Mouse (Mus musculus) limb, embryonic 11.5 days (tissue): ENCODE data around the gene Nrm. TPM values are rescaled to one million over a fixed set of nuclear protein-coding genes. Genes with fewer than 3 reads are reported as not detected.

Source experiments
- ATAC-seq: fragments of 200-750 bp; cut with Nextera tagmentation; 2 replicates; pipeline ENCODE4 v1.8.0; 2017; ENCODE audit warnings: low read depth; ENCODE audit not compliant: insufficient number of reproducible peaks, low FRiP score, low TSS enrichment
- DNase-seq: peaks from one replicate; pipeline ENCODE4 v3.0.0-alpha.2; 2015; ENCODE audit warnings: low spot score
- H3K27ac ChIP-seq: fragments of 300-500 bp; sonication (generic); replicated peaks from 2 replicates; pipeline ENCODE4 v1.5.1; 2014; ENCODE audit warnings: low read depth, mild to moderate bottlenecking, low read length
- H3K27me3 ChIP-seq: fragments of 300-500 bp; sonication (generic); 2 replicates; pipeline ENCODE4 v1.6.1; 2014; ENCODE audit warnings: mild to moderate bottlenecking, low read length, mixed read lengths; ENCODE audit not compliant: control insufficient read depth, insufficient read depth
- H3K36me3 ChIP-seq: fragments of 300-500 bp; sonication (generic); 2 replicates; pipeline ENCODE4 v1.6.1; 2014; ENCODE audit warnings: mild to moderate bottlenecking, low read length, moderate library complexity, mixed read lengths; ENCODE audit not compliant: control insufficient read depth, insufficient read depth
- H3K4me1 ChIP-seq: fragments of 300-500 bp; sonication (generic); 2 replicates; pipeline ENCODE4 v1.6.1; 2014; ENCODE audit warnings: low read length, mixed read lengths; ENCODE audit not compliant: control insufficient read depth, insufficient read depth
- H3K4me2 ChIP-seq: fragments of 300-500 bp; sonication (generic); 2 replicates; pipeline ENCODE4 v1.6.1; 2014; ENCODE audit warnings: low read depth, mild to moderate bottlenecking, moderate library complexity; ENCODE audit not compliant: severe bottlenecking
- H3K4me3 ChIP-seq: fragments of 300-500 bp; sonication (generic); 2 replicates; pipeline ENCODE4 v1.5.1; 2014; ENCODE audit warnings: low read depth, low read length
- H3K9ac ChIP-seq: fragments of 300-500 bp; sonication (generic); 2 replicates; pipeline ENCODE4 v1.6.1; 2014; ENCODE audit warnings: mild to moderate bottlenecking, low read length
- H3K9me3 ChIP-seq: fragments of 300-500 bp; sonication (generic); 2 replicates; pipeline ENCODE4 v1.6.1; 2016; ENCODE audit warnings: low read length; ENCODE audit not compliant: control insufficient read depth
- WGBS: fragments of 180-500 bp; shearing (Covaris S2); extraction: QIAGEN DNeasy Blood & Tissue Kit; methylation state at CpG from one replicate; pipeline ENCODE4 v1.1.7; 2014; 5-methylcytosine and 5-hydroxymethylcytosine counted together
- polyA plus RNA-seq: library from polyadenylated mRNA; unstranded; fragments of >200 nt; fragmentation: Nextera tagmentation; extraction: Ambion mirVana; gene quantifications from 2 replicates; pipeline ENCODE4 v1.2.1, GENCODE M21; 2014

Gene Nrm
- polyA plus RNA-seq: 55.6 and 56.4 TPM in 2 replicates

DNA sequence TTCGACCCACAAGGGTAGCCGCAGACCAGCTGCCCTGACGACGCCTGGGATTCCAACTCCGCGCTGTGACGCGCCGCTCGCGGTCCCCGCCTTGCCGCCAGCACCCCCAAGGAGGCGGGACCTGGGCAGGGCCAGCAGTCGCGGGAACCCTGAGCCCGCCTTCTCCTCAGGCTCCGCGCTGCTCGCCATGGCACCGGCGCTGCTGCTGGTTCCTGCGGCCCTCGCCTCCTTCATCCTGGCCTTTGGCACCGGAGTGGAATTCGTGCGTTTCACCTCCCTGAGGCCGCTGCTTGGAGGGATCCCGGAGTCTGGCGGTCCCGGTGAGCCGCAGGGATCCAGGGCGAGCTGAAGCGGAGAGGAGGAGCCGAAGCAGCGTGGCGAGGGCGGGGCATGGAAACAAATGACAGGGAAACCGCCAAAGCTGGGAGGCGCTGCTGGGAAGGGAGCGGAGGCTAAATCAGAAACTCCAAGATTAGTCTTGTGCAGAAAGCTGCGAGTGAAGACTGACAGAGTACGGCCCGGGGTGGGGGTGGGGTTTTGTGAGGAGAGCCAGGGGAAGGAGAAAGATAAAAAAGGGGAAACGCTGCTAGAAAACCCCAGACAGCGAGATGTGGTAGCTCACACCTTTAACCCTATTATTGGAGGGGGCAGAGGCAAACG, at the start of gene Nrm:
Gene Nrm (plus strand): TSS at position 121 of the 660 bp plus-strand sequence.
- H3K9me3 ChIP-seq: no peaks in the 10 kb centered on the region
- peak; percentile 87 for ATAC-seq
- peak within 1 kb of the TSS; percentile 52 for H3K4me3 ChIP-seq
- DNase-seq: peak; percentile 89
- WGBS: under 1% methylated on average over 47 of the region's 47 CpGs
- peak within 1 kb of the TSS; percentile 38 for H3K27ac ChIP-seq
- H3K4me2 ChIP-seq: peak within 1 kb of the TSS; percentile 49
- no peaks in the 10 kb centered on the region for H3K27me3 ChIP-seq
- H3K9ac ChIP-seq: peak within 1 kb of the TSS; percentile 65
- H3K36me3 ChIP-seq: peaks cover 3% of the 10 kb centered on the region
- peaks cover 5% of the 10 kb centered on the region; the same call in 1 of the 2 replicates for H3K4me1 ChIP-seq

- no peak for ATAC-seq
- H3K36me3 ChIP-seq: no peaks in the 10 kb centered on the region
- no peak overlapping the region for H3K4me3 ChIP-seq
- no peak overlapping the region for H3K4me2 ChIP-seq
- 83% methylated on average over 5 of the region's 5 CpGs for WGBS
- peaks cover 4% of the 10 kb centered on the region; the same call in 1 of the 2 replicates for H3K4me1 ChIP-seq
- H3K9me3 ChIP-seq: no peaks in the 10 kb centered on the region
- H3K27me3 ChIP-seq: no peaks in the 10 kb centered on the region
- no peak overlapping the region for H3K9ac ChIP-seq
- no peak overlapping the region for H3K27ac ChIP-seq
- DNase-seq: no peak
These were observed 48.8 kb upstream of the Nrm start for GRCm38 (mm10) chr17:35812307-35812706.

DNA sequence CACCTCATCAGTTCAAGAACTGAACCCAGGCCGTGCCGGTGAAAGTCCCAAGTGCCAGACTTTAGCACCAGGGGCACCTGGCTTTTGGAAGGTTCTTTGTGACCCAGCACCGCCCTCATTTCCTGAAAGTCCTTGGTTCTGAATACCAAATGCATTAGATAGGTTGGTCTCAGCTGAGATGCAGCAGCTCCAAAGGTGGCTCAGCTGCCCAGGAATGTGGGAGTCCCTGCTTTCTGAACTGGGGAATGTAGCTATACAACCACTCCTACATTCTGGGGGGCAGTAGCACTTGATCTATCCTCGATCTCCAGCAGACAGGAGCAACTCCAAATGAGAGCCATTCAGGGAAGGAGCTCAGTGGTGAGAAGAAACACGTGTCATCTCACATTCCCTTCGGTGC, 48.4 kb upstream of the Nrm start:
- peaks cover 8% of the 10 kb centered on the region; the same call in 1 of the 2 replicates for H3K4me1 ChIP-seq
- H3K36me3 ChIP-seq: no peaks in the 10 kb centered on the region
- ATAC-seq (no peak), DNase-seq (no peak)
- no peaks in the 10 kb centered on the region for H3K9me3 ChIP-seq
- H3K4me2 ChIP-seq: no peak overlapping the region
- 78% methylated on average over 6 of the region's 6 CpGs for WGBS
- no peak overlapping the region for H3K27ac ChIP-seq
- no peak overlapping the region for H3K4me3 ChIP-seq
- no peak overlapping the region for H3K9ac ChIP-seq
- no peaks in the 10 kb centered on the region for H3K27me3 ChIP-seq

GRCm38 (mm10) chr17:35813245-35813647, 47.9 kb upstream of the Nrm start:
- peaks cover 8% of the 10 kb centered on the region; the same call in 1 of the 2 replicates for H3K4me1 ChIP-seq
- no peak overlapping the region for H3K4me2 ChIP-seq
- DNase-seq (no peak), ATAC-seq (no peak)
- H3K36me3 ChIP-seq: no peaks in the 10 kb centered on the region
- 80% methylated on average over 7 of the region's 7 CpGs for WGBS
- no peaks in the 10 kb centered on the region for H3K9me3 ChIP-seq
- no peak overlapping the region for H3K27ac ChIP-seq
- no peak overlapping the region for H3K9ac ChIP-seq
- no peak overlapping the region for H3K4me3 ChIP-seq
- H3K27me3 ChIP-seq: no peaks in the 10 kb centered on the region

DNA sequence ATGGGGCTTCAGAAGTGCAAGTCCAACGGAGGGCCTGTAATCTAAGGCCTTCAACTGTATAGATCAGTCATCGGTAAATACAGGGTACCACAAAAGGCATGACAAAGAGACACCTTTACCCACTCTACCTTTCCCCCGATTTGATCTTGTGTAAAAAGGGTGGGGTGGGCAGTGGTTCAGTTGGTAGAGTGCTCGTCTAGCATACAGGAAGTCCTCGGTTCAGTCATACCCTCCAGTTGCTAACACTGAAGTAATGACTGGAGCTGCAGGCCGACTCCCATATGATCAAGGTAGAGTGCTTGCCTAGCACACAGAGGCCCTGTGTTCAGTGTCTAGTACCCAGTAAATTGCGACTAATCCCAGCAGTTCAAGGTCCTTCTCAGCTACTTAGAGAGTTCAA, 47.5 kb upstream of the Nrm start:
- no peak overlapping the region for H3K4me2 ChIP-seq
- no peaks in the 10 kb centered on the region for H3K9me3 ChIP-seq
- no peaks in the 10 kb centered on the region for H3K27me3 ChIP-seq
- WGBS: 79% methylated on average over 7 of the region's 7 CpGs
- DNase-seq: no peak
- H3K9ac ChIP-seq: no peak overlapping the region
- H3K4me1 ChIP-seq: peaks cover 8% of the 10 kb centered on the region; the same call in 1 of the 2 replicates
- no peak overlapping the region for H3K27ac ChIP-seq
- no peaks in the 10 kb centered on the region for H3K36me3 ChIP-seq
- H3K4me3 ChIP-seq: no peak overlapping the region
- ATAC-seq: no peak

- H3K4me2 ChIP-seq: no peak overlapping the region
- WGBS: 65% methylated on average over 6 of the region's 6 CpGs
- DNase-seq: no peak
- no peaks in the 10 kb centered on the region for H3K36me3 ChIP-seq
- no peak overlapping the region for H3K27ac ChIP-seq
- H3K9ac ChIP-seq: no peak overlapping the region
- no peak overlapping the region for H3K4me3 ChIP-seq
- H3K9me3 ChIP-seq: no peaks in the 10 kb centered on the region
- peaks cover 8% of the 10 kb centered on the region; the same call in 1 of the 2 replicates for H3K4me1 ChIP-seq
- no peak for ATAC-seq
- 0 out of 2 replicates have a peak, but pooled peaks cover 2% of the 10 kb centered on the region for H3K27me3 ChIP-seq
These were observed 46.4 kb upstream of the Nrm start for GRCm38 (mm10) chr17:35814678-35815077.

GRCm38 (mm10) chr17:35815836-35816235, 45.3 kb upstream of the Nrm start:
- Histone ChIP-seq H3K36me3 (no peaks in the 10 kb centered on the region), H3K27ac (no peak overlapping the region), H3K4me2 (no peak overlapping the region), H3K4me3 (no peak overlapping the region), H3K9me3 (no peaks in the 10 kb centered on the region), H3K27me3 (0 out of 2 replicates have a peak, but pooled peaks cover 2% of the 10 kb centered on the region), H3K9ac (no peak overlapping the region), H3K4me1 (peaks cover 8% of the 10 kb centered on the region; the same call in 1 of the 2 replicates)
- 61% methylated on average over 7 of the region's 7 CpGs for WGBS
- no peak for ATAC-seq
- no peak for DNase-seq

DNA sequence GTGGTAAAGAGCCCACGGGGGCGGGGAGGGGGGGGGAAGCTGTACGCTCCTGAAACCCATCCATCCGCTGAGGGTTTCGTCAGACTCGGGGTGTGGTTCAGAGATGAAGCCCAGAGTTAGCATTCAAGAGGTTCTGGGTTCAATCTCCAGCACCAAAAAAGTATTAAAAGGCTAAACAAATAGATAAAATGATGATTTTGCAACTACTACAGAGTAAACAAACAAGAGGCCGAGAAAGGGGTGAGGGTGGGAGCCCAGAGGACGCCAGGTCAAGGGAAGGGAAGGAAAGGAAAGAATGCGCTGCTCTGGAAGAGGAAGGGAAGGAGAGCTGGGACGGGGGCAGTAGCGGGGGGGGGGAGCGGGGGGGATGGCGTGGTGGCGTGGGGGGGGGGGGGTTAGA, 44.4 kb upstream of the Nrm start:
- ATAC-seq (no peak), DNase-seq (no peak)
- H3K4me2 ChIP-seq: no peak overlapping the region
- H3K27me3 ChIP-seq: 0 out of 2 replicates have a peak, but pooled peaks cover 2% of the 10 kb centered on the region
- no peak overlapping the region for H3K27ac ChIP-seq
- H3K9ac ChIP-seq: no peak overlapping the region
- H3K36me3 ChIP-seq: no peaks in the 10 kb centered on the region
- 47% methylated on average over 11 of the region's 14 CpGs for WGBS
- H3K4me3 ChIP-seq: no peak overlapping the region
- H3K4me1 ChIP-seq: peaks cover 8% of the 10 kb centered on the region; the same call in 1 of the 2 replicates
- H3K9me3 ChIP-seq: no peaks in the 10 kb centered on the region
